Mouse (Mus musculus) adrenal gland, postnatal 14 days (tissue): ENCODE measurements around the gene Serpina5. TPM values are rescaled to one million over a fixed set of nuclear protein-coding genes. Genes with fewer than 3 reads are reported as not detected.

Experiments used
- DNase-seq: peaks from one replicate; pipeline ENCODE4 v3.0.0; 2021; ENCODE audit warnings: mixed read lengths
- total RNA-seq: library from RNA; stranded (reverse); gene quantifications from 2 replicates; pipeline ENCODE4 v1.2.3, GENCODE M21; 2021

The Serpina5 gene
- total RNA-seq, 1 experiment from 2014 or later = 0.30 TPM

DNA sequence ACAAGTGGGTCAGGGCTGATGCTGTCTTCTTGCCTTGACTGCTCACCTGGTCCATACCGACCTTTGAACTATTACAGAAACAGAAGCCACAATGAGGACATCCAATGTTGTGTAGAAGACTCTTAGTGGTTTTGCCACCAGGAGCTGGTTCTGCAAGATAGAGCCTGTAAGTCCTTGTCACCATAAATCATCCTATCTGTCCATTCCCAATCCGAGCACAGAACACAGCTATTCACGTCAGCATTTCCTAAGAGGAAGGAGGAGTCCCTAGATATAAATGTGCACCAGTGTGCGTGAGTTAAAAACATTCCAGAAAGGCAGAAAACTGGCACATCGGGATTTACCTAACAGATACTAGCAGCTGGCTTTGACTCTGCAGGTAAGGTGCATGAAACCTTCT lies 26.8 kb downstream of the Serpina5 start, which contains the start of gene Serpina3b:
Gene Serpina3b, plus strand, starts transcription at position 301 of the 400 bp plus-strand sequence.
- DNase-seq = no peak

DNA sequence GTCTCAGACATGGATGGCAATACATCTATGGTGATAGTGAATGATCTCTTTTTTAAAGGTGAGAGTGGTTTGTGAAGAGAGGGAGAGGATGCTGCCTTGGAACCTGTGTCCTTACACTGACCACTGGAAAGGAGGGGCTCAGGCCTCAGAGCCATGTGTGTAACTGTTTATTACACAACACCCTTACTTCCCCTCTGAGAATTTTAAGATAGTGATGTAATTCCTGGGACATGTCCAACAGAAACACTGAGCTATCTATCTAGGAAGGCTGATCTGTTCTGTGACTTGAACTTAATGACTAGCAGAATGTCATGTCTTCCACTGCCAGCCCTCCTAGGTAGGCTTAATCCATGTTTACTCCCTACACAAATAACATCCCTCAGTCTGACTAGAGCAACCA lies 30.1 kb downstream of the Serpina5 start:
- DNase-seq = no peak

DNA sequence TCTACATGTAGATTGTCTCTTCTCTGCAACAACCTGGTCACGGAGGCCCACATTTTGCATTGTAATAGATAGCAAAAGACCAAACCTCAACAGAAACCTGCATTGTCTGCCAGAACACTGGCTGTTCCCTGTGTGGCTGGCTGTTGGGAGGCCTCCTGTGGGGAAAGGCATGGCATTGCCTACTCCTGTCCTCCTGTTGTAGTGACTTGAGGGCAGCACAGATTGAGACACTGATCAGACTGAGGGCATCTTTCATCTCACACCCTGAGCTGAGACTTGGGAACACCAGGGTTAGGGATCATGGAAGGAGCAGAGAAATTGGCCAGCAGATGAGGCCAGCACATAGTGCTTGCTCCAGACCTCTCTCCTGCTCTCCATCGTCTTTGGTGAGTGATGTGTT lies 37.3 kb downstream of the Serpina5 start:
- no peak for DNase-seq

DNA sequence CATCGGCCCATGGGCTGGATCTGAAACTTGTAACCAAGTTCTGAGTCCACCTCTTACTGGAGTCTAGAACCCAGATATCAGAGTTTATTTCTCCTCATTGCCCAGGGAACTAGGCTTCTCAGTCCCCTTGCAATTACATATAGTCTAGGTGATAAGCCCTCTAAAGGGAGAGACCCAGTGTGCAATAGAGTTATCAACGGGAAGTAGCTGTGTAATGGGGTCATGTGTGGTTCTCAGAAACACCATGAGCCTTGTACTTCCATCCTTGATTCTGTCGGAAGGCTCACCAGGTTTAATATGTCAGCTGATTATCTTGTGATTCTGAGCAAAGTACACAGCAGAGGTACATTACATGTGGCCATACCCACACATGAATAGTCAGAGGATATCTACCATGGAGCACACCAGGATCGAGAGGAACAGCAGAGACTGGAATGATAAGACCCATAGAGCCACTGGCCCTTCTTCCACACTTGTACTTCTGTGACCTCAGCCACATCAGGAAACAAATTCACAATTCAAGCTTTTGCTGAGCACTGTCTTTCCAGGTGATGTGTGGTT lies 39.7 kb downstream of the Serpina5 start:
- DNase-seq = no peak

DNA sequence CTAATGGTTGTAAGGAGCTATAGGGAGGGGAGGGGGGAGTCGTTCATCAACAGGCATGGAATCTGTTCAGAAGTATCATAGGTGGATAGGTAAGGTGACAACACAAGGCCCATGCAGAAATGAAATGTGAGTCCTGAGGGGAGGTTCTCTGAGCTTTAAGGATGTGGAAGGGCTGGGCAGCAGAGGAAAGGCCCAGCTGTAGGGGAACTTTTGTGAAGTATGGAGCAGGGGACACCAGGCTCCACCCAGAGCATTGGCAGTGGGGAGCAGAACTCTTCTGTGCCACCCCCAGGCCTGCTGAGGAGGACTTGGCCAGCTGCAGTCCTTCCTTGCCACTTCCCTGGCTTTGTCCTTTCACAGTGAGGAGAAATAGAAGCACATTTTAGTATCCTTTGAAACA lies 40.6 kb downstream of the Serpina5 start:
- no peak for DNase-seq

DNA sequence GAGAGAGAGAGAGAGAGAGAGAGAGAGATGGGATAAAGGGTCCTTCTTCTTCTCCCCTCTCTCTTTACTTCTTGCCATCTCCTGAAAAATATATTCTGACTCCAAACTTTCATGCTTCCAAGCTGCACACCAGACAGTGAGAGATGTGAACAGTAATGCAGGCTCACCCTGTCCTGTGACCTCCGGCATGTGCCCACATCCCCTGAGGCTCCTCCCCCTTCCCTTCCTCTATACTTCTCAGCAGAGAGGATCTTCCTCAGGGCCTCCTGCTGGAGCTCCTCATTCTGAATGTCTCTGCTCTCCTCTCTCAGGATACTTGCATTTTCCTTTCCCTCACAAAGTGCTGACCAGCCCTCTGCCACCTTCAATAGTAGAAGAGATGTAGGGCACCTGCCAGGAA lies 41.5 kb downstream of the Serpina5 start:
- DNase-seq = no peak

DNA sequence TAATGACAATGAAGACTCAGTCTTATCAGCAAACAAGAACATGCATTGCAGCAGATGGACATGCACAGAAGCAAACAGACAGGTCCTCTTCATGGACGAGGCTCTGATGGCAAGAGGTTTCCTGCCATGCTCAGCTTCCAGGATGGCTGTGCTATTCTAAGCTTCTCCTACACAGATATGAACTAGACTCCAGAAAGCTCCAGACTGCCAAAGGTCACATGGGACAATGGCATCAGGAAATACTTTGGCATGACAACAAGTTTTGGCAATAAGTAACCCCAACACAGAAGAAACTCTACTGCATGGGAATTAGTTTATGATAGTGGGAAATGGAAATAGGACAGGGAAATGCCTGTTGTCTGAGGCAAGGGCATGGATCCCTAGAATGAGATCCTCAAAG lies 42.4 kb downstream of the Serpina5 start:
- no peak for DNase-seq

DNA sequence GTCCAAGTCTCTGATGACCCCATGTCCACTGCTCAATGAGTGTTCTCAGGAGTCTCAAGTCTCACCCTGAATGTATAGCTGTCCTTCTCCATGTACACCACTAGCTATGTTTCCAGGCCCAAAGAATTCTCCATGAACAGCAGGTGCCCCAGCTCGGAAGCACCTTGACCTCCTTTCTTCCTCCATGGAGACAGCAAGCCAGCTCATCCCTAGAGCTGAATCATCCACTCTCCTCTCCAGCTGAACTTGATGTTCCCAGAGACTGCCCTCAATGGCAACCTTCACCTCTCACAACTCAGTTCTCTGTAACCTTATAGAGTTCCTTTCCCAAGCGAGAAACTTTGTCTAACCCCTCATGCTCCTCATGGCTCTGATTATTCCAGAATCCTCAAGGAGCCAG lies 44.7 kb downstream of the Serpina5 start:
- DNase-seq = no peak

DNA sequence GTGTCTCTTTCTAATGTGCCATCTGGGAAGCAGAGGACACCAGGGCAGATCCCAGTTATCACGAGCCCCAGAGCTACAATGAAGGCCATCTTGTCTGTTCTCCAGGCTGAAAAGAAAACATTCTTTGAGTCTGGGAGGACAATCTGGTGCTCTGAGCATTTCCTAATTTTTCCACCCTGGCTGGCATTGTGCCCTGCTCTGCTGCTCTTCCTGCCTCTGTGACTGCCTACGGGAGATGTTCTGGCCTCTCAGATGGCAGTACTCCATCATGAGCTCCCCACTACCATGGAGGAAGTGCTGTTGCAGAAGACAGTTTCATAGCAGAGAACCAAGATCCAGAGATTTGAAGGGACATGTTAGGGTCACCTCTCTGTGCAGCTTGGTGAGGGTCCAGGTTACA lies 51.1 kb downstream of the Serpina5 start:
- DNase-seq = peak; percentile 18

DNA sequence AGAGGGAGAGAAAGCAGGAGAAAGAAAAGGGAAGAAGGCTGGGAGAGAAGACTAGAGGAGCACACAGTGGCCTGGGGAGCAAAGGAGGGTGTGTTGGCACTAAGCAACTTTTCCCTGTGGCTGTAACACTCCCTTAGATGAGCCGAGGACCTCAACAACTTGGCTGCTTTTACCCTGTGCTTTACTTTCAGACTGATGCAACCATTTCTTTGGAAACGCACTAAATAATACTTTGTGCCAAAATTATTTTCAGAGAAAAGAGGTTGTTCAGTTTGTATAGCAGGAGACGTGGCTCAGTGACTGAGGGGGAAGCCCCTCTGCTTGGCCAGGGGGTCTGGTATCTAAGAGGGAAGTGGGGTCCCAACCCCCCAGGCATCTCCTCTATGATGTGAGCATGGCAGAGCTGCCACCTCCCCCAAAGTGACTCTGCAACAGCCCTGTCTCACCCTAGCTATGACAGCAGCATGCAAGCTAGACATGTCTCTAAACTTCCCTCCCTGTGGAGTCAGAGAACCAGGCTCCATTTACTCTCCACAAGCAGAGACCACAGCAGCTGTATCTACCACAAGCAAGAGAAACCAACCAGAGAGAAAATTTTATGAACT lies 52.2 kb downstream of the Serpina5 start:
- no peak for DNase-seq

DNA sequence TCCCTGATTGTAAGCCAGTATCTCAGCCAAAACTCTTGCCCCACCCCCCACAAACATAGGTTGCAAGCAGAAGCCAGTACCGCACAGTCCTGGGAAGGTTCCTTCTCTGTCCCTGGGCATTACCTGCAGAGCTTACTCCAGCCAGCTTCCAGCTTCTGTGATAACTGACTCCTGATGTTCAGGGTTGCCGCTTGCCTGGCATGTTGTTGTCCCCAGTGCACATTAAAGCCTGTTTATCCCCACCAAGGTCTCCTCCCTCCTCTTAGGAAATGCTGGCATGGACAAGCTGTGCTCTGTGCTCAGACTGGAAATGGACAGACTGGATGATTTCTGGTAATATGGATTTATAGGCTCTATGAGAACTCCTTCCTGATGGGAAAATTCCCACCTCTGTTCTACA lies 52.7 kb downstream of the Serpina5 start, which contains the start of gene Serpina3c:
Gene Serpina3c, minus strand, starts transcription at position 215 of the 400 bp plus-strand sequence.
- peak; percentile 42 for DNase-seq

Other genes with a start within 250 kb of the Serpina5 start
- 22.0 and 362 TPM in 2 replicates for gene Serpina1a, start 237.6 kb upstream of the Serpina5 start, total RNA-seq
- 28.0 and 511 TPM in 2 replicates for gene Serpina1c, start 196.2 kb upstream of the Serpina5 start, total RNA-seq
- 11.5 and 101 TPM in 2 replicates for gene Serpina1e, start 142.1 kb upstream of the Serpina5 start, total RNA-seq
- gene Serpina11, start 111.2 kb upstream of the Serpina5 start, total RNA-seq = 0.98 and 14.5 TPM in 2 replicates
- 0.22 TPM in 1 of 2 replicates, not detected in the other for gene Serpina9, start 87.4 kb upstream of the Serpina5 start, total RNA-seq
- 0.11 and 0.48 TPM in 2 replicates for gene Serpina12, start 56.7 kb upstream of the Serpina5 start, total RNA-seq
- not detected in 2 replicates for gene Serpina3a, start 11.6 kb downstream of the Serpina5 start, total RNA-seq
- gene Serpina3b, start 26.9 kb downstream of the Serpina5 start, total RNA-seq = 0.33 TPM in 1 of 2 replicates, not detected in the other
- 10.7 and 12.5 TPM in 2 replicates for gene Serpina3c, start 52.8 kb downstream of the Serpina5 start, total RNA-seq
- 0.67 and 2.2 TPM in 2 replicates for gene Serpina3f, start 113.4 kb downstream of the Serpina5 start, total RNA-seq
- gene Serpina3g, start 135.1 kb downstream of the Serpina5 start, total RNA-seq = 5.2 and 20.1 TPM in 2 replicates
- gene Serpina3i, start 162.0 kb downstream of the Serpina5 start, total RNA-seq = 0.78 and 1.7 TPM in 2 replicates
- not detected in 2 replicates for gene Serpina3j, start 213.4 kb downstream of the Serpina5 start, total RNA-seq
- gene Serpina3k, start 237.4 kb downstream of the Serpina5 start, total RNA-seq = 22.0 and 379 TPM in 2 replicates
- gene Serpina3m, start 237.4 kb downstream of the Serpina5 start, total RNA-seq = 4.9 and 70.0 TPM in 2 replicates